Mouse (Mus musculus) stomach, postnatal 0 days (tissue): Measurements from ENCODE around the gene Plppr4. TPM values are rescaled to one million over a fixed set of nuclear protein-coding genes. Genes with fewer than 3 reads are reported as not detected.

Experiments
- ATAC-seq: fragments of 200-750 bp; cut with Nextera tagmentation; 2 replicates; pipeline ENCODE4 v1.8.0; 2017; ENCODE audit not compliant: low FRiP score, low TSS enrichment
- DNase-seq: peaks from one replicate; pipeline ENCODE4 v3.0.0-alpha.2; 2016; ENCODE audit warnings: low spot score
- H3K27ac ChIP-seq: fragments of 300-500 bp; sonication (generic); replicated peaks from 2 replicates; pipeline ENCODE4 v1.5.1; 2014; ENCODE audit warnings: mild to moderate bottlenecking, control low read depth
- H3K27me3 ChIP-seq: fragments of 300-500 bp; sonication (generic); 2 replicates; pipeline ENCODE4 v1.6.1; 2014; ENCODE audit warnings: low read length; ENCODE audit not compliant: control insufficient read depth, insufficient read depth
- H3K36me3 ChIP-seq: fragments of 300-500 bp; sonication (generic); 2 replicates; pipeline ENCODE4 v1.6.1; 2014; ENCODE audit warnings: low read length, mixed read lengths; ENCODE audit not compliant: control insufficient read depth, insufficient read depth
- H3K4me1 ChIP-seq: fragments of 300-500 bp; sonication (generic); replicated peaks from 2 replicates; pipeline ENCODE4 v1.6.1; 2014; ENCODE audit warnings: antibody characterized with exemption; ENCODE audit not compliant: control insufficient read depth, insufficient read depth
- H3K4me2 ChIP-seq: fragments of 300-500 bp; sonication (generic); replicated peaks from 2 replicates; pipeline ENCODE4 v1.6.1; 2014; ENCODE audit warnings: low read depth, mild to moderate bottlenecking, control low read depth, moderate library complexity
- H3K4me3 ChIP-seq: fragments of 300-500 bp; sonication (generic); 2 replicates; pipeline ENCODE4 v1.5.1; 2014; ENCODE audit warnings: low read depth, low read length, control low read depth
- H3K9ac ChIP-seq: fragments of 300-500 bp; sonication (generic); 2 replicates; pipeline ENCODE4 v1.6.1; 2014; ENCODE audit warnings: mild to moderate bottlenecking, low read length, control low read depth, mixed read lengths
- H3K9me3 ChIP-seq: fragments of 300-500 bp; sonication (generic); 2 replicates; pipeline ENCODE4 v1.6.1; 2016; ENCODE audit warnings: low read length; ENCODE audit not compliant: control insufficient read depth
- CTCF ChIP-seq: IDR thresholded peaks from 2 replicates; pipeline ENCODE4 v1.5.1; 2016; ENCODE audit warnings: antibody characterized with exemption, low read depth, mild to moderate bottlenecking, moderate library complexity
- EP300 ChIP-seq: optimal IDR thresholded peaks from 2 replicates; pipeline ENCODE3; 2016; ENCODE audit warnings: antibody characterized with exemption
- WGBS: fragments of 180-500 bp; shearing (Covaris S2); extraction: QIAGEN DNeasy Blood & Tissue Kit; methylation state at CpG from one replicate; pipeline ENCODE4 v1.1.7; 2014; 5-methylcytosine and 5-hydroxymethylcytosine counted together
- polyA plus RNA-seq: library from polyadenylated mRNA; unstranded; fragments of >200 nt; fragmentation: Nextera tagmentation; extraction: Ambion mirVana; gene quantifications from 2 replicates; pipeline ENCODE4 v1.2.1, GENCODE M21; 2015

Plppr4 gene
- 0.71 and 0.87 TPM in 2 replicates for polyA plus RNA-seq

DNA sequence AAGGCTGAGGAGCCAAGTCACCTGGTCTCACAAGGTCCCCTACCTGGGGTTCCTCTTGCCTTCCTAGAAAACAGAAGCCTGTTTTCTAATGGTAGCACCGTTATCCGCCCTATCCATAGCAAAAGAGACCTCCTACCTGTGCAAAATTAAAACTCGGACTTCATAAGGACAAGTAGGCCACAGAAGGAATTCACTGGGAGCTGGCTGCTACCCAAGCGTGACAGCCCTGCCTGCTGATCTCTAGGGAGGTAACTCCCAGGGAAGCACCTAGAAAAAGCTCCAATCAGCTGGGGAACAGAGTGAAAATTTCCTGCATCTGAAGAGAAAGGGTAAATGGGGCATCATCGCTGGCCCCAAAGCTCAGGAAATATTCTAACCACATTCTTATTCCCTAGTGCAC, at the start of gene Plppr4:
Gene Plppr4, minus strand, starts transcription at position 349 of the 400 bp plus-strand sequence.
- Histone ChIP-seq H3K4me2 (peak within 1 kb of the TSS; percentile 69), H3K9ac (peak within 1 kb of the TSS; percentile 50), H3K9me3 (no peaks in the 10 kb centered on the region), H3K36me3 (no peaks in the 10 kb centered on the region), H3K4me3 (peak within 1 kb of the TSS; percentile 44), H3K4me1 (no peaks in the 10 kb centered on the region), H3K27me3 (no peaks in the 10 kb centered on the region), H3K27ac (no peak within 1 kb of the TSS)
- ATAC-seq (no peak), DNase-seq (no peak)
- WGBS = 44% methylated on average over 5 of the region's 5 CpGs
- TF ChIP-seq EP300 (no peak), CTCF (no peak)

DNA sequence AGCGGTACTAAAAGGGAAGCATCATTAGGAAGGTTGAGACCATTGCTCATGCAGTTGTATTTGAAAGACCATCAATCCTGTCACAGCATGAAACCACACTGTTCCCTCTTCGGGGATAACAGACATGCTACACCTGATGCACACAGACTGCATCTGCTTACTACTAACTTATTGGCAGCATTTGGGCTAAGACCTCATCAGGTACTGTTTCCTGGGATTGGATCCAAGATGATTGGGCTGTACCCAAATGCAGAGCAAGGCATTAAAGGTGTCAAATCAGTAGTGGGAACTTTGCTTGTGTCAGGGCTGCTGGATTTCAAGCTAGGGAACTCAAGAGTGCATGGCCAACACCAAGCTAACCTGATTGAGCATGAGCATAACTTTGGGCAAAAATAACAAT, 45.1 kb upstream of the Plppr4 start:
- H3K36me3 ChIP-seq = no peaks in the 10 kb centered on the region
- no peak for TF ChIP-seq EP300
- no peak for TF ChIP-seq CTCF
- H3K4me2 ChIP-seq = no peak overlapping the region
- no peak overlapping the region for H3K9ac ChIP-seq
- H3K4me1 ChIP-seq = no peaks in the 10 kb centered on the region
- no peak overlapping the region for H3K27ac ChIP-seq
- ATAC-seq = no peak
- DNase-seq = no peak
- no peak overlapping the region for H3K4me3 ChIP-seq
- no peaks in the 10 kb centered on the region for H3K9me3 ChIP-seq
- no peaks in the 10 kb centered on the region for H3K27me3 ChIP-seq
- WGBS = 87% methylated on average over 2 of the region's 2 CpGs

DNA sequence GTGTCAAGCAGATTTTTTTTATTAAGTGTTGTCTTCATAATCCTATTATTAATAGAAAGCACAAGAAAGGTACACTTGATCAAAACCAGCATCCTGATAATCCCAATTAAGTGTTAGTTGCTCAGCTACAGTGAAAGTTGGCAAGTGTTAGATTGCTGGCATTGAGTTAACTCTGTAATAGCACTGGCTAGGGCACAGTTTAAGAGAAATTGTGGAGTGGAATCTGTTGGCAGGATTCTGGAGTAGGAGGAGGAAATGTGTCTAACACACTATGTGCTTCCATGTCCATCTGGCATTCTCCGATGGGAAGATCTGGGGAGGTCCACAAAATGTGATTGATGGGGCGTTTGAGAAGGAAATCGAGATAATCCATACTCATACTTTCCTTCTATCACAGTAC, 43.1 kb upstream of the Plppr4 start:
- Histone ChIP-seq H3K4me2 (no peak overlapping the region), H3K9me3 (no peaks in the 10 kb centered on the region), H3K27ac (no peak overlapping the region), H3K4me3 (no peak overlapping the region), H3K4me1 (no peaks in the 10 kb centered on the region), H3K9ac (no peak overlapping the region), H3K27me3 (no peaks in the 10 kb centered on the region), H3K36me3 (no peaks in the 10 kb centered on the region)
- WGBS = 75% methylated on average over 3 of the region's 3 CpGs
- DNase-seq (no peak), ATAC-seq (no peak)
- no peak for TF ChIP-seq EP300
- TF ChIP-seq CTCF = no peak

DNA sequence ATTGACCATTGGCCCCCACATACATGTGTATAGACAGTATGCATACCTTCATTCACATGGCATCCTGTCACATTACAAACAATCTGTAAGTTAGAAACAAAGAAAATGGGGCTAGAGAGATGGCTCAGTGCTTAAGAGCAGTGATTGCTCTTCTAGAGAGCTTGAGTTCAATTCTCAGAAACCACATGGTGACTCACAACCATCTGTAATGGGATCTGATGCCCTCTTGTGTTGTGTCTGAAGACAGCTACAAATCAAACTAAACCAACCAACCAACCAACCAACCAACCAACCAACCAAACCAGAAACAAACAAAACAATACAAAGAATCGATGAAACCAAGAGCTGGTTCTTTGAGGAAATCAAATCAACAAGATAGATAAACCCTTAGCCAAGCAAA, 5.4 kb upstream of the Plppr4 start:
- TF ChIP-seq EP300 = no peak
- no peak for TF ChIP-seq CTCF

DNA sequence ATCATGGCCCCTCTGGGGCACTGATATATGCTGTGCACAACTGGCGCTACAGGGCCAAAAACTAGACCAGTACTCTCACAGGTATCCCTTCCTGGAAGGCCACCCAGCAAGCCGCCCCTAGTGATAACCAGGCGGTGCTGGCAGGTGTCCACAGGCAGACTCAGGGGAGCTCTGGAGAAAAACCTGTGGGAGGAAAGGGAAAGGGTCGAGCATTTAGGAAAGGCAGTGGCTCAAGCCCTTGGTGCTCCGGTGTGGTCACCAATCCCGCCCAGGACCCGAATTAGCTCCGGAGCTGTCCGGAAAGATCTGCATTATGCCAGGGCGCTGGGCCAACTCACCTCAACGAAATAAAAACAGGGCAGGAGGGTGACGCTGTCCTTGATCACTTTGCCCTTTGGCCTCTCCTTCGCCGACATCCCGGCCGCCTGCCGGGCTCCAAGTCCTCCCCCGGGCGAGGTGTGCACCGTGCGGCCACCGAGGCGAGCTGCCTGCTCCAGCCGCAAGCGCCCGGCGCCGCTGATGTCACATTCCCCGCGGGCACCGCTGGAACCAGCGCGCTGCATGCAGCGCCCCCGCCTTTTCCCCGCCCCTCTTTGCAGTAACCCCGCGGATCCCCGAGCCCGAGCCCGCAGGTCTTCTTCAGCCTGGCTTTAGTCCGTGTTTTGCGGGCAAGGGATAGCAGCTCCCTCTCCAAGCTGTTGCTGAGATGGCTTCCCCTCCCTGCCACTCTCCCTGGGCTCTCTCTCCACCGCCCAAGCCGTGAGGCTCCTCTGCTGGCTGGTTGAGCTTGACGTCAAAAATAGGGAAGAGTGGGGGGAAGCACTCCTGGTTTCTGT, 772 bp downstream of the Plppr4 start:
- ATAC-seq = peak; percentile 42
- no peaks in the 10 kb centered on the region for H3K9me3 ChIP-seq
- H3K4me1 ChIP-seq = no peaks in the 10 kb centered on the region
- TF ChIP-seq CTCF = no peak
- TF ChIP-seq EP300 = no peak
- H3K27ac ChIP-seq = no peak overlapping the region
- H3K4me2 ChIP-seq = peak overlapping the region; percentile 69
- H3K4me3 ChIP-seq = peak overlapping the region; percentile 44
- peak overlapping the region; percentile 50 for H3K9ac ChIP-seq
- DNase-seq = peak; percentile 50
- no peaks in the 10 kb centered on the region for H3K36me3 ChIP-seq
- no peaks in the 10 kb centered on the region for H3K27me3 ChIP-seq
- WGBS = 2% methylated on average over 46 of the region's 46 CpGs

More for the DNA sequence above, 5.4 kb upstream of the Plppr4 start:
- Histone ChIP-seq H3K27me3 (no peaks in the 10 kb centered on the region), H3K4me3 (no peak overlapping the region), H3K9me3 (no peaks in the 10 kb centered on the region), H3K27ac (no peak overlapping the region), H3K4me2 (no peak overlapping the region), H3K36me3 (no peaks in the 10 kb centered on the region), H3K4me1 (no peaks in the 10 kb centered on the region), H3K9ac (no peak overlapping the region)
- DNase-seq (no peak), ATAC-seq (no peak)
- 87% methylated on average over 1 of the region's 1 CpGs for WGBS

DNA sequence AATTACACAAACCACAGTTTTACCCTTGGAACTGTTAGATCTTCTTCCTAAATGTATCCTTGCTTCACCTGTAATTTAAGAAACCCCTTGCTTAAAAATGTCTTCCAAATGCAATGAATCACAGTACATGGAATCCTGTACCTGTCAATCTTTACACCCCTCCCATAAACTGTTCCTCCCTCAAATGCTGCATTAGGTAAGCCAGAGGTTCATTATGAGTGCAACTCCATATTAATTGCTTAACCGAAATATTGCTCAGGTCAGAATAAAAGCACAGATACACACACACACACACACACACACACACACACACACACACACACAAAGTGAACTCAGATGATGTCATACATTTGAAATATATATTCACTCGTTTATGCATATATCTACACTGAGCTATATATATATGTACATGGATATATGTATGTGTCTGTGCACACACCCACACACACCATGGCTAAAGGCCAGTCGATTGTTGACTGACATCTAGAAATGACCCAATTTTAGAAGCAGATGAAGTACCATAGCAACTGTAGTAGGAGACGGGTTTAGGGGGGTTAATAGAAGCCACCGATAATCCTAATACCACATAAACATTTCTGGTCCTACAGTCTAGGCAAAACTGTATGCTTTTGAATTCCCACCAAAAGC, 1.6 kb downstream of the Plppr4 start:
- no peak for DNase-seq
- no peaks in the 10 kb centered on the region for H3K4me1 ChIP-seq
- H3K27me3 ChIP-seq = no peaks in the 10 kb centered on the region
- 74% methylated on average over 5 of the region's 5 CpGs for WGBS
- TF ChIP-seq EP300 (no peak), CTCF (no peak)
- no peak overlapping the region for H3K27ac ChIP-seq
- H3K9me3 ChIP-seq = no peaks in the 10 kb centered on the region
- H3K4me3 ChIP-seq = no peak overlapping the region
- H3K36me3 ChIP-seq = no peaks in the 10 kb centered on the region
- H3K9ac ChIP-seq = no peak overlapping the region
- no peak for ATAC-seq
- H3K4me2 ChIP-seq = no peak overlapping the region
